Mouse (Mus musculus): ENCODE measurements at regions not wholly inside any gene's neighbourhood (a gene's known extent, or its start where the extent isn't known, plus 50 kb on each side); places are given as distances from the start of the nearest gene placed in this dataset.

- DNase-seq (ENCODE audit: low read depth, low spot score) = peak; percentile 73
- 77% methylated on average over 7 of the region's 7 CpGs for WGBS
Observed at GRCm38 (mm10) chr1:102628061-102628460, 2140.3 kb upstream of the Cdh20 start.

- WGBS = 34% methylated on average over 1 of the region's 1 CpGs
- no peak for DNase-seq (ENCODE audit: low read depth, low spot score)
Observed at GRCm38 (mm10) chr1:102644379-102644778, 2123.9 kb upstream of the Cdh20 start.

- no peak for DNase-seq (ENCODE audit: low read depth, low spot score)
- WGBS = 71% methylated on average over 2 of the region's 2 CpGs
Observed at GRCm38 (mm10) chr1:102687367-102688070, 2080.8 kb upstream of the Cdh20 start.

GRCm38 (mm10) chr1:102716459-102716858 lies 2051.9 kb upstream of the Cdh20 start:
- 68% methylated on average over 2 of the region's 2 CpGs for WGBS
- no peak for DNase-seq (ENCODE audit: low read depth, low spot score)

GRCm38 (mm10) chr1:102733991-102734390 lies 2034.3 kb upstream of the Cdh20 start:
- DNase-seq (ENCODE audit: low read depth, low spot score) = no peak
- WGBS = 95% methylated on average over 1 of the region's 1 CpGs

- no peak for DNase-seq (ENCODE audit: low read depth, low spot score)
- WGBS = 40% methylated on average over 3 of the region's 3 CpGs
Observed at GRCm38 (mm10) chr1:102735392-102735791, 2032.9 kb upstream of the Cdh20 start.

GRCm38 (mm10) chr1:102757941-102758340 lies 2010.4 kb upstream of the Cdh20 start:
- no peak for DNase-seq (ENCODE audit: low read depth, low spot score)
- WGBS = 84% methylated on average over 1 of the region's 1 CpGs
